Mouse (Mus musculus) urinary bladder, postnatal 10 days (tissue): Measurements from ENCODE around the gene Mia2.
"Not testable (repeated sequence)": the region's sequence is repeated elsewhere in the genome, so short reads cannot be mapped to it uniquely, and the experiment has no call there.

ENCODE experiments used
- DNase-seq: peaks from one replicate; pipeline ENCODE4 v3.0.0; 2022; ENCODE audit warnings: low spot score

Gene Mia2

DNA sequence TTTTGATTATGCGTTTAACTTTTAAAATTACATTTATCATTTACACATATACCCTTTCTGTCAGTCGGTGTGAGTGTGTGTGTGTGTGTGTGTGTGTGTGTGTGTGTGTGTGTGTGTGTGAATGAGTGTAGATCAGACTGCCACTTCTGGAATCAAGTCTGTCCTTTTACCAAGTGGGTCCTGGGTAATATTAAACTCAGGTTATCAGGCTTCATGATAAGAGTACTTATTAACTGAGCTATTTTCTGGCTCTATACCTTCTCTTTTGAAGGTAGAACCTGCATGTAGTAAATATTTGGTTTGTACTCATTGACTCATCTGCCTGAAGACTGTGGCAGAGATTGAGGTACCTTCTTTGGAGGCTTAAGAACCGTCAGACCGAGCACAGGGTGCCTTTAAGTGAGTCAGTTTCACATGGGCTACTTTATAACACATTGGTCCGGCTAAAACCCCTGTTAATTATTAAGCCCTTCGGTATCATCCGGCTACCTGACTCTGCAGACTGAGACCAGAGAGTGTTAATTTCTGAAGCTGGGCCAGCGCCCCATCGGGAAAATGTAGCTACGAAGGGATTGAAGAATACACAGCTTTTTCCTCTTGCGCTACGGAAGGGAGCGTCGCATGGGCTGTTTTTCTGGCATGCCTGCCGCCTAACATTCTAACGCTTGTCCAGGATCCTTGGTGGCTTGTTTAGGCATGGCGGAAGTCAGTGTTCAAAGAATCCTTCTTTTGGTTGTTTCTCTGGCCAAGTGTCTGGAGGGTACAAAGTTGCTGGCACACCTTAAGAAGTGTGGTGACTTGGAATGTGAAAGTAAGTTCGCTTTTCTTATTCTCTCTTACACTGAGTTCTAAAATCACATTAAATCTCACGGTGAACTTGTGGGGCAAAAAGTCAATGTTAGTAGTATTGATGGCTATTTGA is at the start of gene Mia2:
Gene Mia2 (plus strand): TSS at position 696 of the 922 bp plus-strand sequence.
- no peak for DNase-seq

DNA sequence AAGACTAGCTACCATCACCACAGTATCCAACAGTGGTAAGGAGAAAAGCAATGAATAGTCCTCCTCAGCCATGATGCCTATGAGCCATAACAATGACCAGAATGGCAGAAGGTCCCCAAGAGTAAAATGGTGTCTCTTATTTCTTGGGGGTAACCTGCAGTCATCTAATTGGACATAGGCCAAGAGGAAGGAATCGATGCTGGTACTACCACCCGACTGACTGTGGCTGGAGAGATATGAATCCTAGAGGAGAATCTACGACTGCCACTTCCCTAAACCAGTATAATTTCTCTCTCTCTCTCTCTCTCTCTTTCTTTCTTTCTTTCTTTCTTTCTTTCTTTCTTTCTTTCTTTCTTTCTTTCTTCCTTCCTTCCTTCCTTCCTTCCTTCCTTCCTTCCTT is 43.1 kb upstream of the Mia2 start:
- no peak for DNase-seq

DNA sequence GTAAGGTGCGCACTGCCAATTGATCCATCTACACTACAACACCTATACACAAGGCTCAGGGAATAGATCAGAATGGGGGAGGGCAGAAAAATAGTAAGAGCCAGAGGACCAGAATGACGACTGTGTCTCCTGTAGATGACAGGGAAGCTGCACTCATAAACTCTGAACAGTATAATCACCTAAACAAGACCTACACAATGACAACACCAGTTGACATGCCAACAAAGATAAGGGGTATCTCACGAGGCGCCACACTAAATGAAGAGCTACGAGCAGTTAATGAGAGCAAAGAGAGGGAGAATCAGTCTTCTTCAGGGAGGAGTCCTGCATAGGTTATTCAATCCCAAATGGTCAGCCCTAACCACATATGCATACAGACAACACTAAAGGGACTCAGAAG is 42.4 kb upstream of the Mia2 start:
- no peak for DNase-seq

DNA sequence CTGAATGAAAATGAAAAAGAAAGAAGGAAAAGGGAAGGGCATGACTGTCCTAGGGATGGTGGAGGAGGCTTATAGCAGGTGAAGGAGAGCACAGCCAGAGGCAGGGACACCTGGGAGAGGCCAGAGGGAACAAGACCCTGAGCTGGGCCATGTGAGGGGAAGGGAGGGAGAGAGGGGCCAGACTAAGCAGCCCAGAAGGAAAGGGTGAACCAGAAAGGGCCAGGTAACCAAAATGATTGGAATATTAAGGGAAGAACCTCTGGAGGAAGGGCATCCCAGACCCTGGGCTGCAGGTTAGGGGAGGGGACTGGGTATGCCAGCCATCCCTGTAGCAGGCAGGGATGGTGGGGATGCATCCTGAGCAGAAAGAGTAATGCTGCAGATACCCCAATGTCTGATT is 41.6 kb upstream of the Mia2 start:
- no peak for DNase-seq

DNA sequence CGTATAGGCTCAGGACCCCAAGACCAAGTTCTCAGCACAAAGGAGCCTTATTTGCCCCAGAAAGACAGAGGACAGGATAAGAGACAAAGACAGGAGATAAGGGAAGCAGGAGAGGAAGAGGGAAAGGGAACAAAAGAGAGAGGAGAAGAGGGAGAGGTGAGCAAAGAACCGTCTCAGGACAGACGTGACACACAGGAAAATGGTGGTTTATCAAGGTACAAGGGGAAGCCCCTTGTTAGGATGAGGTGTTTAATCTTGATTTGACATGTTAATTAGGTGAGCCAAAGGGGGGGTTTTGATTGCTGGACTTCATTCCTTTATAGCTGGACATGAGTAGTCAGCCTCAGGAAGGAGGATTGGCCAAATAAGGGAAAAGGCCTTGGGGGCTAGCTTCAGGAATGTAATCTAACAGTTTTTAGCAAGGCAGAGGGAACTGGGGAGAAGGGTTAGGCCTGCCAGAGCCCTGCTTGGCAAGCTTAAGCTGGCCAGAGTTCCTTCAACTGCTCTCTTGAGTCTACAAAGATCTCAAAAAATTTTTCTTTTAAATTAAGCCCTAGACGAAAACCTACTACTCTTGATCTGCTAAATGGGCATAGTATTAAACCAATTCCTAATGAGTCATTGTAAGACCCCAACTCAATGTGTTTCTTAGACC is 40.3 kb upstream of the Mia2 start:
- no peak for DNase-seq

DNA sequence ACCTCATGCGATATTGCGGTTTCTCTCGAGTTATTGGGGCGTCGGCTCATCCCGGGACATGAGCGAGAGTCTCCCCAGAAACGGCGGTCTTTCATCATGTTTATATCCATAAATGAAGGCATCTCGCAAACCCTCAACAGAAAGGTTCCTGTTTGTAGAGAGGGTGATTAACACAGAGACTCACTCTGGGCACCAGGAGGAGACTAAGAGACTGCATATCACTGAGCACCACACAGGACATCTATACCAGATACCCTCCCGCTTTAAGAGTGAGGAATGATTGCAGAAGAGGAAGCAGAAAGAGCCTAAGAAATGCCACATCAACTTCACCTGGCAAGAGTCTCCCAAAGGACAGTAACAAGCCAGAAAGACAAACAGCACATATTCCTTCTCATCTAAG is 39.4 kb upstream of the Mia2 start:
- no peak for DNase-seq

DNA sequence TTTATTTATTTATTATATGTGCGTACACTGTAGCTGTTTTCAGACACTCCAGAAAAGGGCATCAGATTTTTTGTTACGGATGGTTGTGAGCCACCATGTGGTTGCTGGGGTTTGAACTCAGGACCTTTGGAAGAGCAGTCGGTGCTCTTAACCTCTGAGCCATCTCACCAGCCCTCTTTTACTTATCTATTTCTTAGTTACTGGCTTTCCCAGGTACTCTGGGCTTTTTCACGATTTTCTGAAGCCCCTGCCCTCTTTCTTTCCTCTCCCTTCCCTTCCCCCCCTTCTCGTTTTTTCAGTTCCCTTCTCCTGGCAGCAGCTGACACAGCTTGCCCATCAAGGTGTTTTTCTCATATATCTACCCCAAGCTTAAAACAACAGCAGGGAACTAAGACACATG is 37.4 kb upstream of the Mia2 start:
- not testable (repeated sequence) for DNase-seq

DNA sequence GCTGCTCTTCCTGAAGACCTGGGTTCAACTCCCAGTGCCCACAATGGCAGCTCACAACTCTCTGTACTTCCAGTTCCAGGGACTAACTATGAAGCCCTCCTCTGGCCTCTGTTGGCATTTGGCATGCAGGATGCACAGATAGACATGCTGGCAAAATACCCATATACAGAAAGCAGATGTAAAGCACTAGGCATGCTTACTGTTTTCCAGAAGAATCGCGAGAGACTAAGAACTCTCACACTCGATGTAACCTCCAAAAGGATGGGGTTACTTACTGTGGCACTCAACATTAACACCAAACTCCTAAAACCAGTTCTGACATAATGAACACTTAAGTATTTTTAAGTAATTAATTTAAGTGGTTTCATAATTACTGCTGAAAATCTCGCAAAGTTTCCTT is 35.3 kb upstream of the Mia2 start:
- no peak for DNase-seq

DNA sequence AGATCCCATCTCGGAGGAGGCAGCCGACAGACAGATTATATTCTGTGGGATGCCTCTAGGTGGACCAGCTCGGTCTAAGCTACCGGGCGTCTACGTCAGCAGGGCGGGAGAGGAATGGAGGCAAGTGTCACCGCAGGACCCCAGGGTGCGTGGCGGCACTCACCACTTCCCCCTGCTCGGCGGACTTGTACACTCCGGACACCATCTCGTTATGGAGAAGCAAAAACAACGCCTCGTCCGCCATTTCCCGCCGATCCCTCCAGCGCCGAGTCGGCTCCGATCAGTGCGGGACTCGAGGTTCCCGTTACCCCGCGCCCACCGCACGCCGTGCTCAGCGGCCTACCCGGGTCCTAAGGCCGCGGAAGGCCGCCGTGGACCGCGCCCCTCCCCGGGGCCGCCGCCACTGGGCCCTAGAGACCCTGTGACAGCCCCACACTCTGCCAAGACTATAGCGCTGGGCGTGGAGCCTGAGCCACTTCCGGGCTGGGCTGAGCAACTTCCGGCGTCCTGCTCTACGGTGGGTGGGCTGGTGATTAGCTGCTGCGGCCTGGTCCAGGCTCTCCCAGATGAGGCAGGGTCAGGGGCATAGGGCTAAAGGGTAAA is 34.5 kb upstream of the Mia2 start, which contains the start of gene Trappc6b:
Gene Trappc6b (minus strand): TSS at position 480 of the 603 bp plus-strand sequence.
- no peak for DNase-seq

DNA sequence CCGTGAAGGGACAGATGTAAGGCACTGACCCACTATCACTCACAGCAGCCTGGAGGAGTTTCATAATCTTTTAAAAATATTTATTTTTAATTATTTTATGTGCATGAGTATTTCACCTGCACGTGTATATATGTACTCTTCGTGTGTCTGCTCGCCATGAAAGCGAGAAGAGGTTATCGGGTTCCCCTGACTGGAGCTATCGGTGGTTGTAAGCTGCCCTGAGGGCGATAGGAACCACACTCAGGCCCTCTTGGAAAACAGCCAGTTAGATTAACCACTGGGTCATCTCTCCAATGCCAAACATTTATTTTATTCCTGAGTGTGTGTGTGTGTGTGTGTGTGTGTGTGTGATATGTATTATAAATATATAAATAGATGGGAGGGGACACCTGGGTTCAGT is 30.8 kb upstream of the Mia2 start:
- no peak for DNase-seq

DNA sequence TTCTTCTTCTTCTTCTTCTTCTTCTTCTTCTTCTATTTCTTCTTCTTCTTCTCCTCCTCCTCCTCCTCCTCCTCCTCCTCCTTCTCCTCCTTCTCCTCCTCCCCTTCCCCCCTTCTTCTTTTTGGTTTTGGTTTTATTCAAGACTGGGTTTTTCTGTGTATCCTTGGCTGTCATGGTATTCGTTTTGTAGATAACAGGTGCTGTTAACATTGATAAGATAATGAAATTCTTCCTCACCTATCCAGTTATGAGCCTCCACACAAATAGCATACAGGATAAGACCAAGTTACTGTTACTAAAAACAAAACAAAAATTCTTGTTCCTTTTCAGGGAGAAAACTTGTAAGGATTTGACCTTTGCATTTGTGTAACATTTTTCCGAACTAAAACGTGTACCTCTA is 29.8 kb upstream of the Mia2 start:
- no peak for DNase-seq

DNA sequence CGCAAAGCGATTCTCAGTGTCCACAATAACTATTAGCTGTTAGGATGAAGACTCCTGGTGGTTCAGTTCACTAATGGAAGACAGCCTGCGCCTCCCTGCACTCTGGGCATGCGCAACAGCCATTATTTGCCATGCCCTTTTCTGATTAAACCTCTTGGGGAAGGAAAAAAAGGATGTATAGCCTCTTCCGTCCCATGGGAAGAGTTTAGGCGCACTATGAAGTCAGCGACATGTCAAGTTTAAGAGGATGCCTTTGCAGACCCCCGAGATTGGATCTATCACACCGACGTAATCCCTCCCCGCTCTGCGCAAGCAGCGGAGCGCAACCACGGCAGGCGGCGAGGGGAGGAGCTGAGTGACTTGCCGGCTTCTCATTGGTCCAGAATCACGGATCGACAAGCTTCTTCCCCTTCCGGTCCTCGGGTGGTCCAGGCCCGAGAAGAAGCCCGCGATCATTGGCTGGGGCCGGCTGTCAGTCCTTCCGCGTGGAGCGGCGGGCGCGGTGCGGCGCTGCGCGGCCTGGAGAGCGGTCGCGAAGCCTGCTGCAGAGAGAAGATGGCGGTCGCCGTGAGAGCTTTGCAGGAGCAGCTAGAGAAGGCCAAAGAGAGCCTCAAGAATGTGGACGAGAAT is 29.0 kb upstream of the Mia2 start, which contains the start of gene Pnn:
Gene Pnn (plus strand): TSS at position 437 of the 630 bp plus-strand sequence.
- DNase-seq: peak; percentile 85

DNA sequence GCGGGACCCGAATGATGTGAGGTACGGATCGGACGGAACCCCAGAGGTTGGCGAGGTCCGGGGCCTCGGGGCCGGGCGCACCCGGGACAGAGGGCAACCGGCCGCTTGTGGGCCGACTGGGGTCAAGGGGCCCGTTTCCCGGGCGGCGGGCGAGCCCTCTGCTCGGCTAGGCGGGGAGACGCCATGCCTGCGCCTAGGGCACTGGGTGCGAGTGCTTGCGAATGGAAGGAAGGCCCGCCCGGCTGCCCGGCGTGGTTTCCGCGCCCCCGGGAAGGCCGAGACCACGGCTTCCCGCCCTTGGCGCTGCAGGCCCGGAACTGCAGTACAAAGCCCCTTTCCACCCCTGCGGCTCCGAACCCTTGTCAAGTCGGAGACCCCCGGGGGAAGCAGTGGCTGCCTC is 28.5 kb upstream of the Mia2 start:
- no peak for DNase-seq

DNA sequence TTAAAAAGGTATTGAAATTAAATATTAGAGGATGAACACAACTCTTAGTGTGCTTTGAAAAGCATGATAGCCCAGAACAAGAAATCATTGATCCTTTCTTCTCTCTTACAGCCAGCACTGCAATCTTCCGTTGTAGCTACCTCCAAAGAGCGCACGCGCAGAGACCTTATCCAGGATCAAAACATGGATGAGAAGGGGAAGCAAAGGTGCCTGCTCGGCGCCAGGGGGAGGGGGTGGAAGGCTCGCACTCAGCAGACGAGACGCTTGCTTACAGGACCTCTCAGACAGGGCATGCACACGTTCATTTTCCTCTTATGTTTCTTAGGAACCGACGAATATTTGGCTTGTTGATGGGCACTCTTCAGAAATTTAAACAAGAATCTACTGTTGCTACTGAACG is 26.8 kb upstream of the Mia2 start:
- DNase-seq: no peak

DNA sequence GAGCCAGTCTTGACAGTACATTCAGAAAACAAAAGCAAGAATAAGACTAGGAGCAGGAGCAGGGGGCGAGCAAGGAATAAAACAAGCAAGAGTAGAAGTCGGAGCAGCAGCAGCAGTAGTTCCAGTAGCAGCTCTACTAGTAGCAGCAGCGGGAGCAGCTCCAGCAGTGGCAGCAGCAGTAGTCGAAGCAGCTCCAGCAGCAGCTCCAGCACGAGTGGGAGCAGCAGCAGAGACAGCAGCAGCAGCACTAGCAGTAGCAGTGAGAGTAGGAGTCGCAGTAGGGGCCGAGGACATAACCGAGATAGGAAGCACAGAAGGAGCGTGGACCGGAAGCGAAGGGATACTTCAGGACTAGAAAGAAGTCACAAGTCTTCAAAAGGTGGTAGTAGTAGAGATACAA is 23.3 kb upstream of the Mia2 start:
- no peak for DNase-seq

DNA sequence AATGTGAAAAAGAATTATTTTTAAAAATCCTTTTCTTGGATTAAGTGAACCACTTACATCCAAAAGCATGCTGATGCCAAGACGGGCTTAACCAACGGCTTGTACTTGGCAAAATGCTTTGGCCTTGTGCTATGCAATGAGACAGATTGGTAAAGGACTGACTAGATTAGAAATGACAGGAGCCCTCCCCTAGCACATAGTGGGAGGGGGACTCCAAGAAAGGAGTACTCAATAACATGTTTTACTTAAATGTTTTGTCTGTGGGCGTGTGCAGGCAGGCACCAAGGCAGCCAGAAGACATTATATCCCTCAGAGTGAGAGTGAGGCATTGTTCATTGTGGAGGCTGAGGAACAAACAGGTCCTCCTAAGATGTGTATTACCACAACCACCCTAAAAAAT is 21.5 kb upstream of the Mia2 start:
- no peak for DNase-seq

DNA sequence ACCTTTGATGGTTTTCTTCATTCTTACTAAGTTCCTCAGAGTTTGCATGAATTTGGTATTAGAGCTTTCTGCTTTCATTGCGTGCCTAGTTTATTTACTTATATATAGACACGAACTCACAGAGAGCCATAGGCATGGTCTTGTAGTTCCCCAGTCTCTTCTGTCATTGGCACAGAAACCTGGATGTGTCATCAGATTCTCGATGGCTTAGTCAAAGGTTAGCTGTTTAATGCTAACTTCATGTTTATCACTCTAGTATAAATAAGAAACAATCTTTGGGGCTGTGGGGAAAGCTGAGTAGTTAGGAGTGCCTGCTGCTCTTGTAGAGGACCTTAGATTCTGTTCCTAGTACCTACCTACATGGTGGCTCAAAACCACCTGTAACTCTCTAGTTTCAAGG is 18.6 kb upstream of the Mia2 start:
- DNase-seq: no peak

DNA sequence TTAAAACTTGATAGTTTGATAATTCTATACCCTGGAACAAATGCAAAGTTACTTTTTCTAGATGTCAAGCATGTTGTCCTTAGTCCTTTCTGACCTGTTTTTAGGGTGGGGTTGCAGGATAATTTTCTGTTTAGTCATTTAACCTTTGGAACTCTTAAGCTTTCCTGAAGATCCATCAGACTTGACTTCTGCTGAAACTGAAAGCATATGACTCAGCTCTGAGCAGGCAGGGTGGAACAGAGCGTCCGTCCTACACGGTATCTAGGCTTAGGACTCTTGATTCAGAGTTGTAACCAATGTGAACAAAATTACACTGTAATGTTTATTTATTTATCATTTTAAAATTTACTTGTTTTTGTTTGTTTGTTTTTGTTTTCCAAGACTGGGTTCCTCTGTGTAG is 17.7 kb upstream of the Mia2 start:
- no peak for DNase-seq

DNA sequence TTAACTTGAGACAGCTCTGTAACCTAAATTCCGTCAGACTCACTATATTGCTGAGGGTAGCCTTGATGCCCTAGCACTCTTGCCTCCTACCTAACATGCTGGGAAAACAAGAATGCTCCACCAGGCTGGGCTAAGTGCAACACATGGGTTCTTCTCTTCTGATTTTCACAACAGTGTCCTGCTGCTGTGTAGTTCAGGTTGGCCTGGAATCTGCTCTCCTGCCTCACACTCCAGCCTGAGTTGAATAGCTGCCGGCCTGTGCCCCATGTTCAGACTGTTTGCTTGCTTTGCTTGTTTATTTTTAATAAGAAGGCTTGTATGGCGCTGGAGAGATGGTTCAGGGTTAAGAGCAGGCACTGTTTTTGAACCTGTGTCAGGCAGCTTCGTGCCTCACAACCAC is 15.1 kb upstream of the Mia2 start:
- no peak for DNase-seq

DNA sequence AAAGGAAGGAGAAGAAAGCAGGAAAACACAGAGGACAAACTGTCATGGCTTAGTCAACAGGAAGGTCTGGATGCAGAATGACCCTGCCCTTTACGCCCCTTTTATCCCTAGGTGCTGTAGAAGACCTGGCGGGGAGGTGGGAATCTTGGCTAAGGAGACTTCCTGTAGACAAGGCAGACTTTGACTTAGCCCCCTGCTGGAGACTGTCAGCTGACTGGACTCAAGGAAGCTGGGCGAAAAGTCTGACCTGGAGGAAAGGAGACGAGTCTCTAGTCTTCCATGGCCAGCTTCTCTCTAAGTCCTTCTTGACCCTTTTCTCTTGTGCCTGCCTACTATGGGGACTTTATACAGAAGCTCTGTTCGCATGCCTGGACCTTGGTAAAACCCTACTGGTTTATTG is 11.2 kb upstream of the Mia2 start:
- no peak for DNase-seq

DNA sequence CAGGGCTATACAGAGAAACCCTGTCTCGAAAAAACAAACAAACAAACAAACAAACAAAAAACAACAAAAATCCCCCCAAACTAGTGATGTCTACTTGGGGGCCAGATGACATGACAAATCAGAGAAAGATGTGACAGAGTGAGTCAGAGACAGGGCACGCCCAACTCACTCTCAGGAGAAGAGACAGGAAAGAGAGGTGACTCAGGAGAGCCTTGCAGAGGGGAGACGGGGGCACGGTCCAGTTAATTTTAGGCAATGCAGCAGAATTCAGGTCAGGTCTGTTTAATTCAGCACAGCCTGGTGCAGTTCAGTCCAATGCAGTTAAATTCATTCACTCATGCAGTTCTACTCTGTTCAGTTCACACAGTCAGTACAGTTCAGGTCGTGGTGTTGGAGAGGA is 9.4 kb upstream of the Mia2 start:
- DNase-seq: no peak

DNA sequence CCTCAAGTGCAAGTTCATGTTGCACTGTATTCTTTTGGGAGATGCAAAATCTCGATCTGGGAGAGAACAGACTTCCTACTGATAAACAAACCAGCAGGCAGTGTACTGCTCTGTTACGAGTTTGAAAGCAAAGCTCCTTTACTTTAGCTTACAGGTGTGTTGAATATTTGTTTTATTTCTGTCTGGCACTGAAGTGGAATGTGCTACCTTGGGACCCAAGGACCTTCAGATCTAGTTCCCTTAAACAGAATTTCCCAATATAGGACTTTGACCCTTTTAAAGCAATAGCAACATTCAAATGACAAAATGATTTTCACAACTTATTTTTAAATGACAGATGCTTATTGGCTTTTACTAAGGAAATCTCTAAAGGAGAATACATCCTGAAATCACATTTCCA is 2.1 kb upstream of the Mia2 start:
- DNase-seq: no peak

DNA sequence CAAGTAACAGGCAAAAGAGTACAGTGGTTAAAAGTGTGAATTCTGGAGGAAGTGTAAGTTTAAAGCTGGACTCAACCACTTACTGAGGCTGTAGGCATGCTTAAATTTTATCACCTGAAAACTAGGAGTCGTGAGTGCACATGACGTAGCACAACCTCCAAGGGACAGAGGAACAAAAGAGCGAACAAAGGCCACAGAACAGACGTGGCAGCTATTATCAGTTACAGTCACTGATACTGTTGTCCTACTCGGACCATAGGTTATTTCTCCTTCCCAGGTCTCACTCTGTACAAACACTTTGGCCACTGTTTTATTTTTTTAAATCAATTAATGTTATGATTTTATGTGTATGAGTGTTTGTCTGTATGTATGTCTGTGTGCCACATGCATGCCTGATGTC is 9.2 kb downstream of the Mia2 start:
- DNase-seq: no peak
